ENCODE assay signal across 7 mouse cellular contexts in the genomic region with DNA sequence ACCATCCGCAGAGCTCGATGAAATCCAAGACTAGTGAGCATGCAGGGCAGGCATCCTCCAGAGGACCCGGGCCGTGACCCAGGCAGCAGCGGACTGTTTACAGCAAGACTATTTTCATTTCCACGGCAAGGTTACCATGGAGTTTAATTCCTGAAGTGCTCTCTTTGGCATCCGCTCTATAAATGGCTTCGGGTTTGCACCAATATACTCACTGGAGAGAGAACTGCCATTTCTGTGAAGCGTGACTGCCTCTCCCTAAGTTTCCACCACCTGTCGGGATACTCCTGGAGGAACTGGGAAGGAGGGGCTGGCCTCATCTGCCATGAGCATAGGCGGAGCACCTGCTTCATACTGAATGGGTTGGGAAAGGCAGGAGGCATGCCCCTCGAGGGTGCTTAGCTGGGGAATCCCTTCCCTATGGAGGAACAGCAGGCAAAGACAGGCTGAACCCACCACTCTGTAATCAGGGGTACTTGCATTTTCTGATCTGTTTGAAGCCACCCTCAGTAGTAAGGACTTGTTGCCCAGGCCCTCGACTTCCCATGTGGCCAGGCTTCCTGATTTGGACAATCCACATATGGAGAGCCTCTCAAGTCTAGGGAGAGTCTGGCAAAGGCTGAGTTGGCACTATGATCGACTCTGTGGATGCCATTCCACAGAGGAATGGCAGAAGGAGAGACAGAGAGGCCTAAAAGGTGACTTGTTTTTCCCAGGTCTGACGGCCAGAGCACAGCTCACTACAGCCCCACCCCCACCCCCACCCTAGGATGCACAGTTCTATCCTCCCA. TPM values are rescaled to one million over a fixed set of nuclear protein-coding genes. Genes with fewer than 3 reads are reported as not detected.
DNase-seq lines count a peak whose midpoint lies in the region; ATAC-seq and TF ChIP-seq lines count a peak whose summit lies in the region.

No protein-coding gene starts in this region.

- H3K9ac ChIP-seq in lung, postnatal 0 days (replicated peaks; ENCODE audit: low read depth) = no peak overlapping the region
- H3K9ac ChIP-seq in forebrain, embryonic 16.5 days (replicated peaks; ENCODE audit: low read depth, low read length) = no peak overlapping the region
- peak overlapping the region; percentile 14; the same call in 1 of the 2 replicates for H3K9ac ChIP-seq in intestine, embryonic 16.5 days (ENCODE audit: low read depth, low read length)
- no peak overlapping the region for H3K9ac ChIP-seq in stomach, postnatal 0 days (ENCODE audit: low read length)

- H3K27ac ChIP-seq in lung, postnatal 0 days (ENCODE audit: low read length) = no peak overlapping the region
- peak overlapping the region; percentile 34 for H3K27ac ChIP-seq in forebrain, embryonic 16.5 days (ENCODE audit: low read length)
- H3K27ac ChIP-seq in intestine, embryonic 16.5 days (ENCODE audit: low read length) = peak overlapping the region; percentile 6; the same call in 1 of the 2 replicates
- peak overlapping the region; percentile 65 for H3K27ac ChIP-seq in stomach, postnatal 0 days (replicated peaks)

- H3K36me3 ChIP-seq in lung, postnatal 0 days (ENCODE audit: insufficient read depth, low read length) = no peaks in the 10 kb centered on the region
- no peaks in the 10 kb centered on the region for H3K36me3 ChIP-seq in forebrain, embryonic 16.5 days (ENCODE audit: control insufficient read depth, insufficient read depth)
- no peaks in the 10 kb centered on the region for H3K36me3 ChIP-seq in intestine, embryonic 16.5 days (ENCODE audit: control insufficient read depth, insufficient read depth, low read length)
- no peaks in the 10 kb centered on the region for H3K36me3 ChIP-seq in stomach, postnatal 0 days (ENCODE audit: control insufficient read depth, insufficient read depth, low read length)

- H3K4me3 ChIP-seq in lung, postnatal 0 days (ENCODE audit: low read depth, low read length) = no peak overlapping the region
- H3K4me3 ChIP-seq in forebrain, embryonic 16.5 days (replicated peaks; ENCODE audit: low read length) = no peak overlapping the region
- H3K4me3 ChIP-seq in intestine, embryonic 16.5 days (ENCODE audit: low read length) = no peak overlapping the region
- no peak overlapping the region for H3K4me3 ChIP-seq in stomach, postnatal 0 days (ENCODE audit: low read depth, low read length)

- 30% methylated on average over 15 of the region's 15 CpGs for WGBS in lung, postnatal 0 days
- WGBS in forebrain, embryonic 16.5 days = 34% methylated on average over 15 of the region's 15 CpGs
- WGBS in intestine, embryonic 16.5 days = 35% methylated on average over 15 of the region's 15 CpGs
- 32% methylated on average over 15 of the region's 15 CpGs for WGBS in stomach, postnatal 0 days

- no peaks in the 10 kb centered on the region for H3K27me3 ChIP-seq in lung, postnatal 0 days (replicated peaks; ENCODE audit: insufficient read depth, low read length)
- no peaks in the 10 kb centered on the region for H3K27me3 ChIP-seq in forebrain, embryonic 16.5 days (replicated peaks; ENCODE audit: control insufficient read depth, insufficient read depth, low read length)
- no peaks in the 10 kb centered on the region for H3K27me3 ChIP-seq in intestine, embryonic 16.5 days (replicated peaks; ENCODE audit: control insufficient read depth, insufficient read depth, low read length)
- H3K27me3 ChIP-seq in stomach, postnatal 0 days (ENCODE audit: control insufficient read depth, insufficient read depth, low read length) = no peaks in the 10 kb centered on the region

- TF ChIP-seq CTCF in lung, postnatal 0 days (IDR thresholded peaks at IDR 0.05) = no peak
- no peak for TF ChIP-seq CTCF in stomach, postnatal 0 days (IDR thresholded peaks at IDR 0.05; ENCODE audit: low read depth)

- no peak for TF ChIP-seq EP300 in lung, postnatal 0 days (IDR thresholded peaks at IDR 0.05)
- TF ChIP-seq EP300 in stomach, postnatal 0 days (optimal IDR thresholded peaks at IDR 0.05) = no peak

- no peaks in the 10 kb centered on the region for H3K4me1 ChIP-seq in lung, postnatal 0 days (ENCODE audit: insufficient read depth, low read depth, low read length)
- H3K4me1 ChIP-seq in forebrain, embryonic 16.5 days (replicated peaks; ENCODE audit: control insufficient read depth, insufficient read depth, low read length) = peaks cover 55% of the 10 kb centered on the region
- peaks cover 38% of the 10 kb centered on the region for H3K4me1 ChIP-seq in intestine, embryonic 16.5 days (ENCODE audit: control insufficient read depth, insufficient read depth, low read length)
- H3K4me1 ChIP-seq in stomach, postnatal 0 days (replicated peaks; ENCODE audit: control insufficient read depth, insufficient read depth) = peaks cover 9% of the 10 kb centered on the region

- ATAC-seq in lung, postnatal 0 days = peak; percentile 44; the same call in 1 of the 2 replicates
- ATAC-seq in forebrain, embryonic 16.5 days = peak; percentile 29
- no peak for ATAC-seq in intestine, embryonic 16.5 days
- no peak; the same call in 1 of the 2 replicates for ATAC-seq in stomach, postnatal 0 days (ENCODE audit: low FRiP score, low TSS enrichment)

- no peak for DNase-seq in lung, postnatal 0 days (ENCODE audit: low spot score)
- DNase-seq in lung, postnatal 4 days = no peak
- no peak for DNase-seq in stomach, postnatal 0 days (ENCODE audit: low spot score)
- no peak for DNase-seq in yolk sac, embryonic 10.5 days (ENCODE audit: low spot score)
- no peak for DNase-seq in MN1 (ENCODE audit: low spot score)

- H3K4me2 ChIP-seq in lung, postnatal 0 days (replicated peaks; ENCODE audit: low read depth, low read length) = no peak overlapping the region
- H3K4me2 ChIP-seq in forebrain, embryonic 16.5 days (ENCODE audit: low read length) = no peak overlapping the region
- no peak overlapping the region for H3K4me2 ChIP-seq in intestine, embryonic 16.5 days (ENCODE audit: low read depth, low read length)
- peak overlapping the region; percentile 9 for H3K4me2 ChIP-seq in stomach, postnatal 0 days (replicated peaks; ENCODE audit: low read depth)

- no peaks in the 10 kb centered on the region for H3K9me3 ChIP-seq in lung, postnatal 0 days (ENCODE audit: low read length)
- H3K9me3 ChIP-seq in forebrain, embryonic 16.5 days (ENCODE audit: control insufficient read depth, low read length) = no peaks in the 10 kb centered on the region
- no peaks in the 10 kb centered on the region for H3K9me3 ChIP-seq in intestine, embryonic 16.5 days (ENCODE audit: control insufficient read depth, low read length)
- H3K9me3 ChIP-seq in stomach, postnatal 0 days (ENCODE audit: control insufficient read depth, low read length) = no peaks in the 10 kb centered on the region

RNA-seq across cellular contexts. Expression of gene Wnk2, which starts 19.8 kb away (rescaled TPM):
- polyA plus RNA-seq in lung, postnatal 0 days (2015; fragmentation: Nextera tagmentation; extraction: Ambion mirVana) = 0.36 and 0.39 TPM in 2 replicates
- 16.0 and 21.3 TPM in 2 replicates for polyA plus RNA-seq in forebrain, embryonic 16.5 days (2015; fragmentation: Nextera tagmentation; extraction: Ambion mirVana)
- polyA plus RNA-seq in intestine, embryonic 16.5 days (2015; fragmentation: Nextera tagmentation; extraction: Ambion mirVana) = 2.9 and 3.5 TPM in 2 replicates
- polyA plus RNA-seq in stomach, postnatal 0 days (2015; fragmentation: Nextera tagmentation; extraction: Ambion mirVana) = 1.6 and 1.7 TPM in 2 replicates

RNA-seq across cellular contexts. Expression of gene Ninj1, which starts 59.2 kb away (rescaled TPM):
- polyA plus RNA-seq in lung, postnatal 0 days (2015; fragmentation: Nextera tagmentation; extraction: Ambion mirVana) = 66.3 and 72.0 TPM in 2 replicates
- 21.3 and 23.1 TPM in 2 replicates for polyA plus RNA-seq in forebrain, embryonic 16.5 days (2015; fragmentation: Nextera tagmentation; extraction: Ambion mirVana)
- 60.0 and 63.3 TPM in 2 replicates for polyA plus RNA-seq in intestine, embryonic 16.5 days (2015; fragmentation: Nextera tagmentation; extraction: Ambion mirVana)
- polyA plus RNA-seq in stomach, postnatal 0 days (2015; fragmentation: Nextera tagmentation; extraction: Ambion mirVana) = 76.3 and 83.1 TPM in 2 replicates

Comparison
In these comparisons a context has a peak if more than half of its experiments do, and no peak if none do; other contexts are left out.
1. ATAC-seq: peak in lung, postnatal 0 days (single experiment) and forebrain, embryonic 16.5 days (single experiment); none in intestine, embryonic 16.5 days (single experiment) and stomach, postnatal 0 days (single experiment).